Mouse (Mus musculus) retina, embryonic 14.5 days (tissue): ENCODE measurements around the gene Hoxa11.
A peak's percentile ranks its signal among the peaks of the same experiment; 100 is the strongest.

Source experiments
- DNase-seq: peaks from one replicate; pipeline ENCODE4 v3.0.0-alpha.2; 2015; ENCODE audit warnings: low spot score

Hoxa11 gene

GRCm38 (mm10) chr6:52247766-52248637, 2.4 kb upstream of the Hoxa11 start:
- no peak for DNase-seq

DNA sequence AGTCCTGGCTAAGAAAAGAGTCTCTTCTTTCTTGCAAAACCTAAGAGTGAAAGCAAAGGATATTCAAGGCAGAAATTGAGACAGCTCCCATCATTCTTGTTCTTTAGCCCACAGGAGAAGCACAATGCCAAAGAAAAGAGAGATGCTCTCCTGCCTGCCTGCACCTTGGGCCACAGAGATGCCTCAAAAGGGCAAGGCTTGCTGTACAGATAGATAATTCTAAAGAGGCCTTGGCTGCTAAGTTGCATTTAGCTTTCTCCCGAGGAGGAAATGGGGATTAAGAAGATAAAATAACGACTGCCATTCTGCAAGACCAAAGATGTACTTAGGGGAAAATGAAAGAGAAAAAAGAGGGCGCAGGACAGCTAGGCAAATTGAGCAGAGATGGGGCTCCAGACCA, 1.3 kb upstream of the Hoxa11 start:
- no peak for DNase-seq

DNA sequence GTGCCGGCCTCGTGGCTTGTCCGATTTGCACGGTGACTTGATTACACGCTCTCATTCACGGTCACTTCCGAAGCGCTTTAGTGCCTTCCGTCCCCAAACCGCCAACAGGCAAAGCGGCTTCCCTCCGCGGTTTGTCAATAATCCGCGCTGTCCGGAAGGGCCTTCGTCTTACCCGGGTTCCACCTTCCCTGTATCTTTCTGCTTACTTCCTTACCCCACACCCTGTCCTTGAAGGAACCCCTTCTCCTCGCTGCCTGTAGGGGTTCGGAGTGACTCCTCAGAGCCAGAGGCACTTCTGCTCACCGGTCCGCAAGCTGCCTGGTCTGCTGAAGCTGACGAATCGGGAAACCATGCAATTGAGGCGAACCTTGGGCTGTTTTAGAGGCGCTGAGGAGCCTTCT, 793 bp upstream of the Hoxa11 start:
- DNase-seq: no peak

- no peak for DNase-seq
Measured at GRCm38 (mm10) chr6:52245040-52245756, 412 bp downstream of the Hoxa11 start.

DNA sequence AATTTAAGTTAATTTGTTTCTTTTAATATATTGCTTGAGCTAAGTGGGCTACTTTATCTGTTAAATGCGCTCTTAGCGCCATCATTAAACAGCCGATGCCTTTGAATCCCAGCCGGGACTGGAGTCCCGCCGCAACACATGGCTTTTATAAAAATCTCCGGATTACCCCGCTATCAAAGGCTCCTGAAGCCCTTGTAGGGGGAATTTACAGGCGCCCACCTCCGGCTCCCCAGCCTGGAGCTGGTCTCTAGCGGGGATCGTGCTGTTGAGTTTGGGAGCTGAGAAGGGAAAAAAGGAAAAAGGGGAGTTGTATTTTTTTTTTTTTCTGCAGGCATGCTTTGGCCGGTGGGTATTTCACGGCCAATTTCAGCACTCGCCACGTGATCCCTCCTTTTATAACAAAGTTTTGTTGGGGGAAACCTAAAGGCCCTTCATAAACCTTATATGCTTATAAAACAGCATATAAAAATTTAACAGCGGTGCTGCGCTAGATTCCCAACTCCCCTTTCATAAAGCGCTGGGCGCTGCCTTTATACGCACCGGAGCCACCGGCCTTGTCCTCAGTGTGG, 1.1 kb downstream of the Hoxa11 start:
- no peak for DNase-seq

GRCm38 (mm10) chr6:52243681-52244121, 1.9 kb downstream of the Hoxa11 start:
- no peak for DNase-seq

GRCm38 (mm10) chr6:52242801-52243332, 2.7 kb downstream of the Hoxa11 start:
- no peak for DNase-seq

DNA sequence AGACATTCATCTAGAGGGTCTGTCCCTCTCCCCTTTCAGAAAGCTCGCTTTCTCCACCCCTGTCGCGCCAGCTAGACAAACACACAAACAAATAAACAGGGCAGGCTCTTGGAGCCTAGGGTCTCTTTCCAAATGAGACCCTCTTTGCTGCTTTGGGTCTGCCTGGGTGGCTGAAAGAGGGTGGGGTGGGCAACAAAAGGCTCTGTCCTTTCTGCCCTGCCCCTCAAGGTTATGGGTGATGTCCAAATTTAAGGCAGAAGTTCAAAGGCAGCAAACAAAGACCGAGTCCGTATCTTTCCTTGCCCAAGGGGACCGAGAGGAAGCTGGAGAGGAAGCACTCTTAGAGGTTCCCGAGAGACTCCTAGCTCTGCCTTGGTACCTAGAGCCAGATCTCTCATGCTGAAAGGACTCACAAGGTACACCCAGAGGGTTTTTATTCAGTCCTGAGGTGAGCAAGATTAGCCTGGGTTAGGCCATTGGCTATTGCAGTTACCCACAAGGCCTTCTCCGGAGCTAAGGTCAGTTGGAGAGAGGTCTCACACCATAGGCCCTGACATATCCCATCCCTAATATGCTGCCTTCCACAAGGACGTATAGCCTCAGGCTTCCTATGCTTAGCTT, 4.5 kb downstream of the Hoxa11 start:
- DNase-seq: no peak

DNA sequence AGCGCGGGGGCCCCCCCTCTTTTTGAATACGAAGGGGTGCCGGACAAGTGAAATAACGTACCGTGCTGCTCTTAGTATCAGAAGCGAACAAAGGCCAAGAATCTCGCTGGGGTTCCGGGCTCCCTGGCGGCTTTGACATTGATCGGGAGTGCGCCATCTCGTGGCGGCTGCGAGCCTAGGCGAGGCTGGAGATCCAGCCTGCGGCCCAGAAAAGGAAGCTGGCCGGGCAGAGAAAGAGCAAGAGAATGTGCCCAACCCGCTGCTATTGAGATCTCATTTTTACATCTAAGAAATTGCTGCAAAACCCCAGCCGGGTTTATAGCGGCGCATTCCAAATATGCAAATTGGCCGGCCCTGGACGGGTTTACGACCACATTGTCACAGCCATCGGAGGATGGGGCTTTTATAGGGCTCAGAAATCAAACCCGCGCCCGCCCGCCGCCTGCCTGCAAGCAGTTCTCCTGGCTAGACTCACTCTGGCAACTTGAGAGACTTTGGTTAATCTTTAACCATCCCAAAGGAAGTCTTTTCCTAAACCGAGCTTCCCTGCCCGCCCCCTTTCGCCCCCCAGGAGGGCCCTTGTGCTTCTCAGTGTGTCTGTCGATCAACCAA, 5.1 kb downstream of the Hoxa11 start, which contains the start of gene Hoxa10:
Gene Hoxa10, minus strand, starts transcription at position 466 of the 612 bp plus-strand sequence.
- DNase-seq: peak; percentile 91

DNA sequence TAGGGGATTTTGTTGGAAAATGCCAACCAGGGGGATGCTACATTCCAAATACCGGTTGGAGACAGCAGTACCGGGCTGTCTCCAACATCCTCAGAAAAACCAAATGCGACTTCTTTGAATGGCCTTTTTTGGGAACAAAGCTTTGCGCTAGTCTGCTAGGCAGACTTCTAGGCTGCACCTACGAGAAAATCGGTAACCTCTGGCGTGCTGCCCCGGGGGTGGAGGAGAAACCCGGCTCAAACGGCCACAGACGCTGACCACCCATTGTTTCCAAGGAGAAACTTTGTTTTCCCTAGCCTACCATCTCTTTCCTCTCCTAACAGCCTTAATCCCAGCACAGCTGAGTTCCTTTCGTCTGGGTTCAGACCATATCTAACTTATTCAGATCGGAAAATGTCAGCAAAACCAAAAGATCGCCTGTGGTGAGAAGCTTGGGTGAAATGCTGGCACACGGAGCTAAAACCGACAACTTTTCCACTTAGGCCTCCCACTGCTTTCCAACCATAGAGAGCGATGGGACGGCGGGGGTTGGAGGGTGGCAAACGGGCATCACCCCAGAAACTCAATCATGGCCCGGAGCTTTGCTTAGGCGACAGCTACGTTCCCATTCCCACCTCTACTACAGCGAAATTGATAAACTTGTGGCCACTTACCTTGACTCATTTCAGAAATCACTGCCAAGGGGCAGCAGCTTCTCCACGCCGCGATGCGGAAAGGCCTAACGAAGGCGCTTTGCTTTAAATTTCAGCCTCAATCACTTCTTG, 5.8 kb downstream of the Hoxa11 start:
- DNase-seq: no peak

- DNase-seq: peak; percentile 42
Measured at GRCm38 (mm10) chr6:52238976-52239375, 6.6 kb downstream of the Hoxa11 start.

- no peak for DNase-seq
Measured at GRCm38 (mm10) chr6:52238155-52238545, 7.5 kb downstream of the Hoxa11 start.

DNA sequence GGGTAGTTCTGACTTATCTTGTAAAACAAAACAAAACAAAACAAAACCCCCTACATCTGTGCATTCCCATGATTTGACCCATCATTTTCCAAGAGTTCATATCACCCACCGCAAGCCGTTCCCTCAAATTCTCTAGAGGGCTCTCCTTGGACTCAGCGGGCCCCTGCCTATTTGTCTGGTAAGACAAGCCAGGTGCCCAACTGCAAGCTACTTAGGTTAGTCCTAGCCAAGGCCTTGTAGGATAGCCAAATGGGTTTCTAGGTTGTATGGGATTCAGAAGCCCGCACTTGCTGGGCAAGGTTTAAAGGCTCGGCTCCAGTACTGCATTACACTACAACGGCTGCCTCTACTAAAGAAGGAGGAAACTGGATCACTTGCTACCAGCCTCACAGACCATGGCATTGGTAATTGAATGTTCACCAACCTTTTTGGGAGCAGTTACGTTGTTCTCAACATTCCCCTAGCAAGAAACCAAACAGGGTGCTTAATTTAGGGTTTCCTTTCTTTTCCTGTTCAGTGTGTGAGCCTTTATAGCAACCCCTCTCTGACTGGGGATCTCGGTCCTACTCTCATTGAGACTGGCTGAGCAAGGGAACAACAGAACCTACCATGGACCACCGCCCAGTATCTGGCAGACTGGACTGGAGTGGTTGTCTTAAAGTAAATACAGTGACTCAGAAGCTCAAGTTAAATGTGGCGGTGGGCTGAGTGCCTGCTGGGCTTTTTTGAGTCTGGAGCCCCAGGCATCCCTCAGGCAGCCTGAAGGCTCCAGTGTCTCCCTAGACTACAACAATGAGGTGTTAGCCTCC, 8.1 kb downstream of the Hoxa11 start:
- no peak for DNase-seq

GRCm38 (mm10) chr6:52236806-52237205, 8.8 kb downstream of the Hoxa11 start:
- DNase-seq: no peak

- no peak for DNase-seq
Measured at GRCm38 (mm10) chr6:52235866-52236265, 9.7 kb downstream of the Hoxa11 start.

- no peak for DNase-seq
Measured at GRCm38 (mm10) chr6:52235267-52235666, 10.3 kb downstream of the Hoxa11 start.

- no peak for DNase-seq
Measured at GRCm38 (mm10) chr6:52234428-52235140, 11.0 kb downstream of the Hoxa11 start.

- no peak for DNase-seq
Measured at GRCm38 (mm10) chr6:52233546-52234427, 11.8 kb downstream of the Hoxa11 start.
